Mouse (Mus musculus) spleen, postnatal 36 days (tissue): ENCODE data around the gene H6pd.

Source experiments
- DNase-seq, 2 experiments: peaks; one replicate each; pipeline ENCODE4 v3.0.0; 2022; ENCODE audit warnings: low spot score in 2 of 2, mixed read lengths in 1 of 2

Gene H6pd

GRCm38 (mm10) chr4:149999510-149999900, 9.3 kb downstream of the H6pd start:
- no peak for DNase-seq

- no peak for DNase-seq
Observed at GRCm38 (mm10) chr4:149998786-149999509, 9.9 kb downstream of the H6pd start.

GRCm38 (mm10) chr4:149997999-149998398, 10.8 kb downstream of the H6pd start:
- DNase-seq, result no peak

- no peak for DNase-seq
Observed at GRCm38 (mm10) chr4:149996440-149996839, 12.4 kb downstream of the H6pd start.

- no peak for DNase-seq
Observed at GRCm38 (mm10) chr4:149995911-149996310, 12.9 kb downstream of the H6pd start.

GRCm38 (mm10) chr4:149994218-149994617, 14.6 kb downstream of the H6pd start:
- no peak for DNase-seq

GRCm38 (mm10) chr4:149992670-149993032, 16.2 kb downstream of the H6pd start:
- no peak for DNase-seq

GRCm38 (mm10) chr4:149991755-149992669, 16.8 kb downstream of the H6pd start:
- DNase-seq, result no peak

- no peak for DNase-seq
Observed at GRCm38 (mm10) chr4:149990954-149991633, 17.7 kb downstream of the H6pd start.

- no peak for DNase-seq
Observed at GRCm38 (mm10) chr4:149990212-149990953, 18.4 kb downstream of the H6pd start.

- peak; percentile 86 to 87 for DNase-seq
Observed at GRCm38 (mm10) chr4:149988931-149989556, 19.8 kb downstream of the H6pd start.

GRCm38 (mm10) chr4:149988301-149988700, 20.5 kb downstream of the H6pd start:
- DNase-seq, result no peak

GRCm38 (mm10) chr4:149986671-149987417, 22.0 kb downstream of the H6pd start:
- DNase-seq, result no peak

- no peak for DNase-seq
Observed at GRCm38 (mm10) chr4:149983921-149984645, 24.7 kb downstream of the H6pd start.

GRCm38 (mm10) chr4:149982154-149982553, 26.7 kb downstream of the H6pd start:
- DNase-seq, result no peak

GRCm38 (mm10) chr4:149979819-149980308, 29.0 kb downstream of the H6pd start:
- peak; percentile 52 to 64 for DNase-seq

- no peak for DNase-seq
Observed at GRCm38 (mm10) chr4:149978820-149979219, 30.0 kb downstream of the H6pd start.

GRCm38 (mm10) chr4:149977801-149978544, 30.9 kb downstream of the H6pd start:
- no peak for DNase-seq

GRCm38 (mm10) chr4:149977181-149977580, 31.6 kb downstream of the H6pd start:
- DNase-seq, result no peak
